Comparison of ENCODE assay signal across 8 mouse cellular contexts in the genomic region with DNA sequence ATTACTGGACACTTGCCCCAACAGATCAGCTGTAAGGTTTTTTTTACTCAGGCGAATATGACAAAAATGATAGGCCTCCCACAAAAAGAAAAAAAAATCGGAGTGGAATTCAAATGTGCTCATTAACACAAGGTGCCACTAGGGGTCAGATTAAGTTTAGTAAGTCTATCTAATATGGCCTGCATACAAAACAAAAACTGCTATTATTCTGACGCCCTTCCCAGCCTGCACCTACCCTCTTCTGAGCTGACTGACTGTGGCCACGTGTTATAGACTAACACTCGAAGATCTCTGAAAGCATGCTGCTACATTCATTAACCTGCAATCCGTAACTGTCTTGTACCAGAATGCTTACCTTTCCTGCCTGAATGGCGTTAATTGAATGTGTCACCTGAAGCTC.
A peak's percentile ranks its signal among the peaks of the same experiment; 100 is the strongest.
DNase-seq lines count a peak whose midpoint lies in the region; ATAC-seq and TF ChIP-seq lines count a peak whose summit lies in the region.
"Had no signal": no experiment of that assay in that cellular context is flagged by ENCODE, and none has a peak within 500 bp of the region (broad histone marks: within the 10 kb centered on the region; RNA-seq: fewer than 3 reads in every experiment).

No protein-coding gene starts in this region.

- no peak overlapping the region for H3K4me2 ChIP-seq in lung, embryonic 14.5 days
- H3K4me2 ChIP-seq in hindbrain, embryonic 14.5 days (replicated peaks) = peak overlapping the region; percentile 36
- H3K4me2 ChIP-seq in neural tube, embryonic 14.5 days (ENCODE audit: low read depth, low read length) = peak overlapping the region; percentile 20; the same call in 1 of the 2 replicates
- H3K4me2 ChIP-seq: liver, embryonic 13.5 days had no signal

- peak; percentile 80 for DNase-seq in lung, embryonic 14.5 days
- no peak for DNase-seq in lung, adult 18-20 months
- DNase-seq in NIH3T3 (ENCODE audit: low read depth) = peak; percentile 69
- DNase-seq in hindbrain, embryonic 14.5 days (ENCODE audit: low spot score) = peak; percentile 54
- no peak for DNase-seq in gastrocnemius, postnatal 36 days
- no peak for DNase-seq in adrenal gland, adult 18-20 months (ENCODE audit: low spot score in 2 of 2)
- DNase-seq: liver, embryonic 13.5 days had no signal

- H3K9ac ChIP-seq in lung, embryonic 14.5 days = no peak overlapping the region
- no peak overlapping the region for H3K9ac ChIP-seq in hindbrain, embryonic 14.5 days
- H3K9ac ChIP-seq in neural tube, embryonic 14.5 days (replicated peaks; ENCODE audit: low read depth, low read length) = no peak overlapping the region
- H3K9ac ChIP-seq: liver, embryonic 13.5 days had no signal

- H3K9me3 ChIP-seq in lung, embryonic 14.5 days (ENCODE audit: low read depth, low read length) = no peaks in the 10 kb centered on the region
- no peaks in the 10 kb centered on the region for H3K9me3 ChIP-seq in hindbrain, embryonic 14.5 days (ENCODE audit: control insufficient read depth, low read length)
- no peaks in the 10 kb centered on the region for H3K9me3 ChIP-seq in neural tube, embryonic 14.5 days (ENCODE audit: control insufficient read depth, low read length)
- H3K9me3 ChIP-seq: liver, embryonic 13.5 days had no signal

- TF ChIP-seq CTCF in lung, embryonic 14.5 days (IDR thresholded peaks at IDR 0.05; ENCODE audit: low read depth) = peak; percentile 58

- no peak overlapping the region for H3K4me3 ChIP-seq in lung, embryonic 14.5 days (ENCODE audit: low read depth, low read length)
- no peak overlapping the region for H3K4me3 ChIP-seq in hindbrain, embryonic 14.5 days (replicated peaks; ENCODE audit: low read length)
- no peak overlapping the region for H3K4me3 ChIP-seq in neural tube, embryonic 14.5 days (ENCODE audit: low read depth, low read length)
- H3K4me3 ChIP-seq: liver, embryonic 13.5 days had no signal

- no peak overlapping the region for H3K27ac ChIP-seq in lung, embryonic 14.5 days (ENCODE audit: low read depth)
- H3K27ac ChIP-seq in hindbrain, embryonic 14.5 days = no peak overlapping the region
- H3K27ac ChIP-seq in neural tube, embryonic 14.5 days (ENCODE audit: low read depth, low read length) = no peak overlapping the region
- H3K27ac ChIP-seq: liver, embryonic 13.5 days had no signal

- H3K4me1 ChIP-seq in lung, embryonic 14.5 days (ENCODE audit: insufficient read depth) = no peaks in the 10 kb centered on the region
- no peaks in the 10 kb centered on the region; the same call in 1 of the 2 replicates for H3K4me1 ChIP-seq in hindbrain, embryonic 14.5 days (replicated peaks; ENCODE audit: control insufficient read depth, insufficient read depth, low read length)
- H3K4me1 ChIP-seq in neural tube, embryonic 14.5 days (ENCODE audit: control insufficient read depth, insufficient read depth, low read length) = no peaks in the 10 kb centered on the region
- H3K4me1 ChIP-seq: liver, embryonic 13.5 days had no signal

- WGBS in lung, embryonic 14.5 days = 30% methylated on average over 7 of the region's 7 CpGs
- WGBS in hindbrain, embryonic 14.5 days = 38% methylated on average over 7 of the region's 7 CpGs
- 38% methylated on average over 7 of the region's 7 CpGs for WGBS in neural tube, embryonic 14.5 days

- no peaks in the 10 kb centered on the region for H3K27me3 ChIP-seq in lung, embryonic 14.5 days (ENCODE audit: insufficient read depth, low read length)
- no peaks in the 10 kb centered on the region for H3K27me3 ChIP-seq in hindbrain, embryonic 14.5 days (ENCODE audit: control insufficient read depth, insufficient read depth, low read length)
- no peaks in the 10 kb centered on the region for H3K27me3 ChIP-seq in neural tube, embryonic 14.5 days (ENCODE audit: control insufficient read depth, insufficient read depth, low read length)
- H3K27me3 ChIP-seq: liver, embryonic 13.5 days had no signal

- intact Hi-C loops in gastrocnemius, postnatal 36 days (cut with DNase I) = loop anchor here (2.0 kb wide), 1 partner anchor 372 kb away; no protein-coding TSS in a partner anchor

- peak; percentile 81; the same call in 1 of the 2 replicates for ATAC-seq in lung, embryonic 14.5 days (ENCODE audit: insufficient read depth)
- ATAC-seq in hindbrain, embryonic 14.5 days (ENCODE audit: low FRiP score) = 0 out of 2 replicates have a peak, but pooled peaks have one; percentile 66
- peak; percentile 81; the same call in 1 of the 2 replicates for ATAC-seq in neural tube, embryonic 14.5 days (ENCODE audit: low read depth)

- H3K36me3 ChIP-seq in lung, embryonic 14.5 days (ENCODE audit: insufficient read depth) = no peaks in the 10 kb centered on the region
- H3K36me3 ChIP-seq in hindbrain, embryonic 14.5 days (replicated peaks; ENCODE audit: control insufficient read depth, insufficient read depth) = no peaks in the 10 kb centered on the region
- no peaks in the 10 kb centered on the region for H3K36me3 ChIP-seq in neural tube, embryonic 14.5 days (ENCODE audit: control insufficient read depth, insufficient read depth, low read length)
- H3K36me3 ChIP-seq: liver, embryonic 13.5 days had no signal

Comparison
In these comparisons a context has a peak if more than half of its experiments do, and no peak if none do; other contexts are left out.
1. DNase-seq: peak in lung, embryonic 14.5 days (single experiment), NIH3T3 (single experiment) and hindbrain, embryonic 14.5 days (single experiment); none in lung, adult 18-20 months (0 of 2), gastrocnemius, postnatal 36 days (0 of 2) and adrenal gland, adult 18-20 months (0 of 2).
2. Peak in every context shown above with its lines, with median percentiles within 50 percentile points of each other: ATAC-seq.